Mouse (Mus musculus): ENCODE measurements around the gene Boll. TPM values are rescaled to one million over a fixed set of nuclear protein-coding genes. Genes with fewer than 3 reads are reported as not detected.

Gene Boll
- polyA plus RNA-seq, 1 experiment = not detected

DNA sequence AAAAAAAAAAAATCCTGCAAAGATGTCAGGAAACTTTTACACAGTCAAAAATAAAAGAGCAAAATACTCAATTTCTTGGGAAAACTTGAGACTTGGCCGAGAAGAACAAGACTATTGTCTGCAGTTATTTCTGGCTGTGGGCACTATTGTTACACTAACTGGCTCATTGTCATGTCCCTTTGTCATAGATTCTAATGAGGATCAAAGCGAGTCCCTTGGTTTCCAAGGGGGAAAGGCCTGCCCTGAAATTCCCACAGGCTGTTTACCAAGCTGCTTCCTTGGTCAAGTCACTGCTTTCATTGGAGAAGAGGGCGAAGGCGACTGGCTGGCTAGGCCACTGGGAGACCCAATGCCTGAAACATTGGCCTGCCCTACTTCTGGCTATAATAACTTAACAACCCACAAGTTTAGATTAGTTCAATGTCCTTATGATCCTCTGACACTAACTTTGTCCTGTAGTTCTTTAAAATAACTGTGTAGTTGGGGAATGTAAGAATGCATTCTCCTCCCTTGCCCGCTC, 157.4 kb downstream of the Boll start:
- H3K4me3 ChIP-seq (ENCODE audit: insufficient read depth, low read depth, low read length) = no peak overlapping the region
- no peak overlapping the region for H3K27ac ChIP-seq (replicated peaks; ENCODE audit: low read depth, low read length)
- no peaks in the 10 kb centered on the region for H3K4me1 ChIP-seq (ENCODE audit: control insufficient read depth, insufficient read depth, insufficient read length, low read length)

DNA sequence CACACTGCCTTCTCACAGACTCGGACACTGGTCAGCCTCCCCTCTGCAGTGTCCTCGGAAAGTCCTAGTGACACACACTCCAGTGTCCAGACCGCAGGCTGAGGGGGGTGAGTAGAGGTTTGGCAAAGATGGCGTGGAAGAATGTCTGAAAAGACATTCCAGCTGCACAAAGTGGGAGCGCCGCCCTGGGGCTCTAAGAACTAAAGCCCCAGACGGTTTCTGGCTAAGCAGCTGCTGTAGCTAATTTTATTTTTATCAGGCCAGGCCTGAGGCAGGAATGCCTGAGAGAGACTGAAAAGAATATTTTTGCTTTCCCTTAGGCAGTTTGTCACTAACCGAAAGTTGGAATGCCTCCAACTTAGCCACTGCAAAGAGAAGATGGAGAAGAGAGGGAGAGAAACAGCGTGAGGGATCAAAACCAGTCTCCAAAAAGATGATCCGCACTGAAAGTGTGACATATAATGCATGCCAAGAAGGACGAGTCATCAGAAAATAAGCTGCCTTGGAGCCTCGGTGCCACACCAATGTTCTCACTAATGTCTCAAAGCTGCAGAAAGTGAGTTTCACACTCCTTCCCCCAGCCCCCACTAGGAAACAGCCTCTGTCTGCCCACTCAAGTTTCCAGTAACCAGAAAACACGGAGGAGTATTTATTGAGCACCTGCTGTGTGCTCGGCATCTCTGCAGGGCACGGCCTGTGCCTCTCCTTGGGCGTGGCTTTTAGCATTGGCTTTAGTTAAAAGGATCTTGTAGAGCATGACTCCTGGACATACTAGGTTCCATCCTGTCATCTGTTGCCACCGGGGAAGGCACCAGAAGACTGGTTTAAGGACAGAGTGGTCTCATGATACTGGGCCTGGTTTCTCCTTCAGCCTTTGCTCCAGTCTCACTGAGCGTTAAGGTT, 161.2 kb downstream of the Boll start:
- Histone ChIP-seq H3K4me3 (ENCODE audit: insufficient read depth, low read depth, low read length) (peak overlapping the region; percentile 43), H3K4me1 (ENCODE audit: control insufficient read depth, insufficient read depth, insufficient read length, low read length) (no peaks in the 10 kb centered on the region), H3K27ac (replicated peaks; ENCODE audit: low read depth, low read length) (no peak overlapping the region)

DNA sequence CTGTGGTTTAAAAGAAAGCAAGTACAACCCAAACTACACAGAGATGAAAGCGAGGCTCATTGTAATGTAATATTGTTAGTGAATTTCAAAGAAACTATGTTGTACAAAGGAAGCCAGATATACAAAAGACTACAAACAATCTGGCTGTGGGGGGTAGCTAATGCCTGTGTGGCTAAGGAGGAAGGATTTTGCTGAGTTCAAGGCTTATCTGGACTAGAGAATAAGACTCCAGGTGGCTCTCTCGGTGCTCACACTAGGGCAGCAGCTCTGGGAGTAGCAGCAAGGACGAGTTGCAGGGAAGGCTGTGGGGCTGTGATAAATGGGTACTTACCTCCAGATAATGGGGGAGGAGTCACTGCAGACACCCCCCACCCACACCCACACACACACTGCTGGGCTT, 164.6 kb downstream of the Boll start:
- Histone ChIP-seq H3K27ac (replicated peaks; ENCODE audit: low read depth, low read length) (no peak overlapping the region), H3K4me3 (ENCODE audit: insufficient read depth, low read depth, low read length) (no peak overlapping the region), H3K4me1 (ENCODE audit: control insufficient read depth, insufficient read depth, insufficient read length, low read length) (peaks cover 3% of the 10 kb centered on the region; the same call in 1 of the 2 replicates)

Other genes with a start within 250 kb of the Boll start
- 55.4 and 55.8 TPM in 2 replicates for gene Mob4, start 232.2 kb downstream of the Boll start, polyA plus RNA-seq (2012; ENCODE audit: insufficient read depth, insufficient read length, missing spikeins)
- 1.5 and 2.3 TPM in 2 replicates for gene Rftn2, start 136.7 kb downstream of the Boll start, polyA plus RNA-seq (2012; ENCODE audit: insufficient read depth, insufficient read length, missing spikeins)
- 1.2 and 2.0 TPM in 2 replicates for gene Mars2, start 126.3 kb downstream of the Boll start, polyA plus RNA-seq (2012; ENCODE audit: insufficient read depth, insufficient read length, missing spikeins)
- 0.63 and 1.2 TPM in 2 replicates for gene Plcl1, start 42.5 kb upstream of the Boll start, polyA plus RNA-seq (2012; ENCODE audit: insufficient read depth, insufficient read length, missing spikeins)